Mouse (Mus musculus): ENCODE results near the gene Utrn. TPM values are rescaled to one million over a fixed set of nuclear protein-coding genes. Genes with fewer than 3 reads are reported as not detected.

Utrn gene
- polyA plus RNA-seq, 1 experiment from 2014 or later, result 25.6 TPM

DNA sequence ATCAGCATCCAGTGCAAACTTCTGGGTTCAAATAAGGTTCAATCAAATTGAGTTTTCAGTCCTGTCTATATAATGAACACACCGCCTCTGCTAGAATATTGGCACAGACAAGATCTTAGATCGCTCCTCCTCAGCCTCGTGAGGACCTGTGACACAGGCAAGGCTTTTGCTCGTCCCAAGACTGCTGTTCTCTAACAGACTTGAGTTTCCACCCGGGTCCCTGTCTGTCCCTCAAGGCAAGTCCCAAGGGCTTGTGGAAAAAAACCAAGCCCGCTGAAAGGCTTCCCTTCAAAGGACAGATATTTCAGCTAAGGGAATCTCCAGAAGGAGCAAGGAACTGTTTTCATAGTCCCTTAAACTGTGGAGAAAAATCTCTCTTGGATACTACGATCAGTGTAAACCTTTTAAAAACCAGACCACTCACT lies 16.0 kb downstream of the Utrn start:
- Histone ChIP-seq H3K4me1 (replicated peaks) (no peaks in the 10 kb centered on the region), H3K27me3 (no peaks in the 10 kb centered on the region), H3K9me3 (no peaks in the 10 kb centered on the region), H3K4me2 (no peak overlapping the region), H3K4me3 (no peak overlapping the region), H3K27ac (replicated peaks) (no peak overlapping the region), H3K9ac (no peak overlapping the region), H3K36me3 (no peaks in the 10 kb centered on the region)
- 64% methylated on average over 7 of the region's 7 CpGs for WGBS
- no peak for ATAC-seq (ENCODE audit: low FRiP score, low read depth)

DNA sequence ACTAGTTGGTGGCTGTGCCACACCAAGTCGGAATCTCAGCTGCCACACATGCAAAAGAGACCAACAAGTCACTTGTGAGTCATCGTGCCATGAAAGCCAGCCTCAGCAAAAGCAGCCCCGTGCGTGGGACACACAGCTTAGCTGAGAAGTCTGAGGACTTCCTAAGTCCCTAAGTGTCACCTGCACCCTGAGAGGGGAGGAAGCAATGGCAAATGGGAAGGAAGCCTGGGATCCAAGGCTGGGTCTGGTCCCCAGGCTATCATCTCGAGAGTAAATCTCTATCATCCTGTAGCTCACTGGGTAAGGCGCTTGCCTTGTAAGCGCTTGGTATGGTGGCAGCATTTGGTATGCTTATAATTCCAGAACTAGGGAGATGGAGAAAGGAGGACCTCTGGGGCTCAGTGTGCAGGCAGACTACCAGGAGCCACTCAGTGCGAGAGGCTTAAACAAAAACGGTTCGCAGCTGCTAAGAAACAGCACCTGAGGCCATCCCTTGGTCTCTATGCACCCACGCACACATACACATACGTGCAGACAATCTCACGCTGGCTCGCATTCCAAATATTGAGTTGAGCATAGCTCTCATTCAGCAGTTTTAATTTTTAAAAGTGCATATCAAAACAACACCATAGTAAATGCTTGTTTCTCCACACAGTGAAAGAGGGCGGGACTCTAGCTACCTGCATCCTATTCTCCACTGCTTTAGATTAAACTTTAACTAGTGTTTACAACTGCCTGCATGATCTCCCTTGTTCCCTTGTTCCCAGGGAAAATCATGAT lies 16.6 kb downstream of the Utrn start:
- Histone ChIP-seq H3K9me3 (no peaks in the 10 kb centered on the region), H3K4me2 (no peak overlapping the region), H3K4me3 (no peak overlapping the region), H3K36me3 (no peaks in the 10 kb centered on the region), H3K27me3 (no peaks in the 10 kb centered on the region), H3K9ac (no peak overlapping the region), H3K4me1 (replicated peaks) (no peaks in the 10 kb centered on the region), H3K27ac (replicated peaks) (no peak overlapping the region)
- ATAC-seq (ENCODE audit: low FRiP score, low read depth), result no peak
- 83% methylated on average over 15 of the region's 15 CpGs for WGBS

DNA sequence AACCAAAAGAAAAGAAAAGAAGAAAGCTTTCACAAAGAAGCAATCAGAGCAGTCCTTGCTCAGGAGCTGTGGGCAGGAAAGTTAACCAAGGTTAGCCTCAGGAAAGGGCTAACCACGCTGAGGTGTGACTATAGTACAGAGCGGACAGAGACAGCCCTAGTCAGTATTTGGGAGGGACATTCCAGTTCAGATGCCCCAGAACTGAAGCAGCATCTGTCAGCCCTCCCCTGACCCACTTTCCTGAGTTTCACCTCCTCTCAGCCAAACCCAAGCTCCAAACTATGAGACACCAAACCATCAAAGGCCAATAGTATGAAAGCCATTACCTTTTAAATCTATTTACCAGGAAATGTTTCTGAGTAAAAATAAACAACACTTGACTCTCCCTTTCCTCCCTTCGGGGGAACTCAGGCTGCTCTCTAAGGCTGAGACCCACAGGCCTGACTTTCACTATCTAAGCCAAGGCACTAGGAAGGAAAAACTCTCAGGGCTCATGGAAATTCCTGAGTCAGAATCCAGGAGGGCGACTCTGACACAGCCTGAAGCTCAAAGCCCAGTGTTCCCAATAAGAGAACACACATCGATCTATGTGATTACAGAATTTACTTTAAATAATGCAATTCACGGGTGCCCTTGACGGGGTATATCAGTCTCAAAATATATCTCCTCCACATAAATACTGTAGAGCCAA lies 18.2 kb downstream of the Utrn start:
- WGBS, result 92% methylated on average over 7 of the region's 7 CpGs
- Histone ChIP-seq H3K27me3 (no peaks in the 10 kb centered on the region), H3K9me3 (no peaks in the 10 kb centered on the region), H3K4me1 (replicated peaks) (no peaks in the 10 kb centered on the region), H3K4me2 (no peak overlapping the region), H3K4me3 (no peak overlapping the region), H3K27ac (replicated peaks) (no peak overlapping the region), H3K9ac (no peak overlapping the region), H3K36me3 (no peaks in the 10 kb centered on the region)
- ATAC-seq (ENCODE audit: low FRiP score, low read depth), result no peak

DNA sequence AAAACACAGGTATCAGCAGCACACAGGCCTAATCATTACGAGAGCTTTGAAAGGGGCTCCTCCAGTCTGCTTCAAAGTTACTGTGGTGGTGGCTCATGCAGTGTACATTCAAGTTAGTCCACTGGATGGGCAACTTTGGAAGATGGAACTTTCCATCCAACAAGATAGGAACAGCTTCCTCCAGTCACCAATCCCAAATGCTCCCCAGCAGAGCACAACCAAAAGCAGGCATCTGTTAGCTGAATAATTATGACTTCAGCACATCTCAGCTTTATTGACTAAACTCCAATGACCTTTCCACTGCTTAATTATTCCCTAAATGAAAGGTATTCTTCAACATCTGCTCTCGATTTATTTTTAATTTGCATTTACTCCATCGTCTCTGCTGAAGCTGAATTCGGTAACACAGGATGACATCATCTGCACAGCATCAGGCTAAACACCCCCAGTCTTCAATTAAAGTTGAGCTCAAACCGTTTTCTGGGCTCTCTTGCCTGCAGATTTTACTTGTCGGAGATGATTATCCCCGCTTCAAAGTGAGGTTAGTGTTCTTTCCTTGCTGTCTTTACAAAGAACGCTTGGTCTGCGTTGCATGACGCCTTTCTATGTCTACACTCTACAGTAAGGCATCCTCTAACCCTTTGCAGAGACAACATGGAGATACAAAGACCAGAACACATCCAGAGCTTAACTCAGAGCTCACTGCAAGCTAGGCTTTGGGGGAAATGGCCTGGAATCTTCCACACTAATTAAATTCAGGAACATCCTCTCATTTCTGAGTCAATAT lies 20.6 kb downstream of the Utrn start:
- no peaks in the 10 kb centered on the region for H3K9me3 ChIP-seq
- H3K27ac ChIP-seq (replicated peaks), result no peak overlapping the region; the same call in 1 of the 2 replicates
- H3K9ac ChIP-seq, result no peak overlapping the region
- WGBS, result 73% methylated on average over 10 of the region's 10 CpGs
- no peak overlapping the region for H3K4me3 ChIP-seq
- H3K36me3 ChIP-seq, result no peaks in the 10 kb centered on the region
- no peak for ATAC-seq (ENCODE audit: low FRiP score, low read depth)
- no peaks in the 10 kb centered on the region for H3K27me3 ChIP-seq
- H3K4me1 ChIP-seq (replicated peaks), result no peaks in the 10 kb centered on the region
- no peak overlapping the region for H3K4me2 ChIP-seq

DNA sequence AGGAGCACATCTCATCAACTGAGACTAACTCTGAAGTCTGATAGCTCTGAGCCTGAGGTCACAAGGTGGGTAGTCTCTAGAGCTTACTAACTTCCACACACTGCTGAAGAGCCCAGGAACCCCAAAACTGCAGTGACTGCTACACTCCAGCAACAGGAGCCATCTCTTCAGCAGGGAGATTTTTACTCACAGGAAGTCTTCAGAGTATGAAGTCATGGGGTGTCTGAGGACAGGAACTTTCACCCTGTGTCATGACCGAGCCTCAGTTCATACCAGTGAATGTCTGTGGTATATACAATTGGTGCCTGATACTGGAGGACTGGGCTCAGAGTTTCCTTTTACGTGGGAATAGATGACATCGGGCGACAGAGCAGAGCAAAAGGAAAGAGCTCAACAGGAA lies 26.6 kb downstream of the Utrn start:
- H3K27ac ChIP-seq (replicated peaks), result no peak overlapping the region
- H3K27me3 ChIP-seq, result no peaks in the 10 kb centered on the region
- no peaks in the 10 kb centered on the region for H3K9me3 ChIP-seq
- H3K4me2 ChIP-seq, result no peak overlapping the region
- H3K4me1 ChIP-seq (replicated peaks), result no peaks in the 10 kb centered on the region
- H3K36me3 ChIP-seq, result no peaks in the 10 kb centered on the region
- no peak overlapping the region for H3K4me3 ChIP-seq
- H3K9ac ChIP-seq, result no peak overlapping the region
- WGBS, result 82% methylated on average over 4 of the region's 4 CpGs
- no peak for ATAC-seq (ENCODE audit: low FRiP score, low read depth)

DNA sequence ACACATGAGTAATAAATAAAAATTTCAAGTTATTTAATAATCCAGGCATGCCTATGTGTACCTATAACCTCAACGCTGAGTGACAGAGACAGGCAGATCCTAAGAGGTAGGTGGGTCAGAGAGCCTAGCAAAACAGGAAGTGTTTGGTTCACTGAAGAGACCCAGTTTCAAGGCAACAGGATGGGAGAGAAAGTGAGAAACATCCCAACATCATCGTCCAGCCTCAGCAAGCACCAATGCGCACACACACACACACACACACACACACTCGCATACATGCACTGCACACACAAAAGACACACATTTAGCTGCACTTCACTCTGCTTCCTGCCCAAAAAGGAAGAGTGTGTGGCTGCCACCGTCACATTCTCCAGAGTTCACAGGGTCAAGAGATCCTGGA lies 27.7 kb downstream of the Utrn start:
- Histone ChIP-seq H3K27ac (replicated peaks) (no peak overlapping the region), H3K4me3 (no peak overlapping the region), H3K9ac (no peak overlapping the region), H3K36me3 (no peaks in the 10 kb centered on the region), H3K4me2 (no peak overlapping the region), H3K9me3 (no peaks in the 10 kb centered on the region), H3K4me1 (replicated peaks) (no peaks in the 10 kb centered on the region), H3K27me3 (no peaks in the 10 kb centered on the region)
- WGBS, result 67% methylated on average over 5 of the region's 5 CpGs
- no peak for ATAC-seq (ENCODE audit: low FRiP score, low read depth)

DNA sequence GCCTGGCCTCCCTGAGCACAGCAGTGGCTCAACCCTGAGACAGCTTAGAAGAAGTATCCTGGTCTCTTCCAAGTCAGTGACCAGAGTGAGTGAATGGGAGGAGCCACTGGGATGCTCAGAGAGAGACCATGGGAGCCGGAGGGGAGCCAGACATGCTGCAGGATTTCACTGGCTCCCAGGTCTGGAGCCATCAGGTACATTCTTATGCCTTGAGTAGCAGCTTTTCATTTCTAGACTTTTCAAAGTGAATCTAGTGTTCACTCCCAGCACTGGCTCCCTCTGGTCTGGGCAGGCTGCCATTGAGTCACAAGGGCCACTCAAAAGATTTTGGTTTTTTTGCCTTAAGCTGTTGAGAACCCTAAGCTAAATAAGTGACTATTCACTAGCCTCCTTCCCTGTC lies 31.5 kb downstream of the Utrn start:
- ATAC-seq (ENCODE audit: low FRiP score, low read depth), result no peak
- H3K9me3 ChIP-seq, result no peaks in the 10 kb centered on the region
- H3K27ac ChIP-seq (replicated peaks), result no peak overlapping the region
- WGBS, result 68% methylated on average over 1 of the region's 1 CpGs
- H3K4me1 ChIP-seq (replicated peaks), result no peaks in the 10 kb centered on the region
- no peak overlapping the region for H3K9ac ChIP-seq
- no peak overlapping the region for H3K4me3 ChIP-seq
- H3K27me3 ChIP-seq, result no peaks in the 10 kb centered on the region
- H3K36me3 ChIP-seq, result no peaks in the 10 kb centered on the region
- H3K4me2 ChIP-seq, result no peak overlapping the region

DNA sequence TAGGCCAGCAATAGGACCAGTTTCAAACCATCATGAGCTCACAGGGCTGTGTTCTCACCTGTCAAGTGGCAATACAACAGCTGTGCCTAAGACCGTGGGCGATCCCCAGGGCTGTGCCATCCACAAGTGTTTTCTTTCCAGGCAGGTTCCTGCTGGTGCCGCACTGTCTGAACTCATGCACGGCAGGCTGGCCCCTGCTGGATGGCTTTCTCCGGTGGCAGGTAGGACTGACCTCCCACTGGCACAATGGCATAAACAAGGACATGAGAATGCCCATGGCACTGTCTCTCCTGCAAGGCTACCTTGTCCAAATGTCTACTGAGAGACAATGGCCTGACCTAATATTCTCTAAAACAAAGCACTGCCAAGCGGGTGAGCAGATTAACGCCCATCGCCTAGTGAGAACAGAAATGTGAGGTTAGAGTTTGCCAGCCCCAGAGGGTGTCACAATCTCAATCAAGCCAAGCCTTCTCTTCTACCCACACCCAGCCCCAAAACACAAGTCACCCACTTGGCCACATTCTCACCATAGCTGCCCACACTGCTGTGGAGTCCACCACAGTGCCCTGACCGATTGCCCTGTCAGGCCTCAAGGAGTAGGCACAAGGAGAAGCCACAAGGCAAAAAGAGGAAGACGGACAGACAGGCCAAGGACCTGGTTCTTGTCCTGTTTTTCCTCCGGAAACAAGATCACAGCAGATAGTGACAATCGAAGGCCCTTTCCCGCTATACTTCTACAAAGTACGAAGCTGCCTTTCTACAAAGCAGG lies 32.9 kb downstream of the Utrn start:
- Histone ChIP-seq H3K4me2 (no peak overlapping the region), H3K27ac (replicated peaks) (no peak overlapping the region), H3K27me3 (no peaks in the 10 kb centered on the region), H3K9me3 (no peaks in the 10 kb centered on the region), H3K9ac (no peak overlapping the region), H3K4me3 (no peak overlapping the region), H3K36me3 (no peaks in the 10 kb centered on the region), H3K4me1 (replicated peaks) (no peaks in the 10 kb centered on the region)
- ATAC-seq (ENCODE audit: low FRiP score, low read depth), result no peak
- WGBS, result 87% methylated on average over 14 of the region's 14 CpGs

DNA sequence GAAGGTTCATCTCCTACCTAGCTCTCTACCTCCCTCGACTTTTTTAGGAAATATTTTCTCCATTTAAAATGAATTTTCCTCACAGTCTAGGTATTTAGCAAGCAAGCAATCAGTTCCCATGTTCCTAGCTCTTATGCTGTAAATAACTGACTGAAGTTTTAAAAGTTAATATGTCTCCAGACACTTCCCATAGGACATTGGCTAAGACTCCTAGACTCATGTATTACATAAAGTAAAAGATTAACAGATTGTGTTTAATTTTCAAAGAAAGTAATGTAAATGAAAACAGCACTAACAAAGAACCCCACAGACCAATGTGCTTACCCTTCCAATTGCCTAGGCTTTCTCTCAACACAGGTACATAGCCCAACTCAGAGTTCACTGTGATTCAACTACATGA lies 35.0 kb downstream of the Utrn start:
- WGBS, result 79% methylated on average over 1 of the region's 1 CpGs
- no peak for ATAC-seq (ENCODE audit: low FRiP score, low read depth)
- no peak overlapping the region for H3K4me2 ChIP-seq
- no peaks in the 10 kb centered on the region for H3K27me3 ChIP-seq
- no peaks in the 10 kb centered on the region for H3K36me3 ChIP-seq
- H3K4me1 ChIP-seq (replicated peaks), result no peaks in the 10 kb centered on the region
- H3K4me3 ChIP-seq, result no peak overlapping the region
- no peaks in the 10 kb centered on the region for H3K9me3 ChIP-seq
- H3K27ac ChIP-seq (replicated peaks), result no peak overlapping the region
- H3K9ac ChIP-seq, result no peak overlapping the region

DNA sequence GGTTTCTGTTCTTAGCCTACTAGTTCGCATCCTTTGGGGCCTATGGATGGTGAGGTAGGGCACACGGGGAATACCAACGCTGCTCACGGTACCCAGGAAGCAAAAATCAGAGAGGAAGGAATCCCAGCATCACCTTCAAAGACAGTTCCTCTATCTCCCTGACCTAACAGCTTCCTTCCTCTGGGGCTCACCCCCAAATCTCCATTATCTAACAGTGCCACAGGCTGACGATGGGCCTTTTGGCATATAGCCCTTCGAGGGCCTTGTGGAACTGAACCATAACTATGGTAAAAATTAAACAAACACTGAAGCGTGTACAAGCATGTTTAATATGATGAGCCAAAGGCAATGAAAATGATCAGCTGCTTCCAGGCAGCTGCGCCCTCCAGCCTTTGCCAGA lies 37.0 kb downstream of the Utrn start:
- H3K27me3 ChIP-seq, result no peaks in the 10 kb centered on the region
- no peak overlapping the region for H3K4me2 ChIP-seq
- H3K4me3 ChIP-seq, result no peak overlapping the region
- no peaks in the 10 kb centered on the region; the same call in 1 of the 2 replicates for H3K4me1 ChIP-seq (replicated peaks)
- no peaks in the 10 kb centered on the region for H3K36me3 ChIP-seq
- H3K9me3 ChIP-seq, result no peaks in the 10 kb centered on the region
- 84% methylated on average over 8 of the region's 8 CpGs for WGBS
- H3K27ac ChIP-seq (replicated peaks), result no peak overlapping the region
- ATAC-seq (ENCODE audit: low FRiP score, low read depth), result no peak
- no peak overlapping the region for H3K9ac ChIP-seq

DNA sequence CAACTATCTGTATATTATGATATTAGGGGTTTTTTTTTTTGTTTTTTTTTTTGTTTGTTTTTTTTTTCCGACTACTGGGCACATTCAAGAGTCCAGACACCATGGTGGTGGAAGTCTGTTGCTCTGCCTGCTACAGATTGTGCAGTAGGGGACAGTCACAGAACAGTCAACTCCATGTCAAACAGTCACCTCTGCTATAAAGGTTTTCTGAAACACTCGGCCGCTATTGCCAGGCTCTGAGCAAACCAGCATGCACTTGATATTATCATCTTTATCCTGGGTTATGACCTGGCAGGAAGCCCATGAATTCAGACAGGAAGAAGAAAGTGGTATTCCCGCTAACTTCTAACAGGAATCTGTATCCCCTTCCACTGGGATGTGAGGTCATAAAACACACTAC lies 41.4 kb downstream of the Utrn start:
- H3K27ac ChIP-seq (replicated peaks), result no peak overlapping the region
- H3K36me3 ChIP-seq, result no peaks in the 10 kb centered on the region
- ATAC-seq (ENCODE audit: low FRiP score, low read depth), result no peak
- no peak overlapping the region for H3K9ac ChIP-seq
- 77% methylated on average over 4 of the region's 4 CpGs for WGBS
- no peaks in the 10 kb centered on the region for H3K9me3 ChIP-seq
- H3K4me1 ChIP-seq (replicated peaks), result peaks cover 6% of the 10 kb centered on the region; the same call in 1 of the 2 replicates
- no peak overlapping the region for H3K4me3 ChIP-seq
- no peak overlapping the region for H3K4me2 ChIP-seq
- no peaks in the 10 kb centered on the region for H3K27me3 ChIP-seq

All from hindbrain, embryonic 15.5 days (tissue).